Mouse (Mus musculus) hematopoietic stem cell, adult 5-6 weeks (primary cell): ENCODE measurements around the gene Bscl2. TPM values are rescaled to one million over a fixed set of nuclear protein-coding genes. Genes with fewer than 3 reads are reported as not detected.
"Not testable (repeated sequence)": the region's sequence is repeated elsewhere in the genome, so short reads cannot be mapped to it uniquely, and the experiment has no call there.

Experiments used
- ATAC-seq, 2 experiments: fragments of 125-278 bp in 1 of 2; replicated peaks in 1 of 2; 2 replicates each; pipeline ENCODE4 v1.8.0; 2016 to 2017; ENCODE audit warnings: inconsistent platforms in 2 of 2, mild to moderate bottlenecking in 2 of 2, moderate number of reproducible peaks in 2 of 2, low read depth in 1 of 2, moderate TSS enrichment in 1 of 2; ENCODE audit not compliant: low FRiP score in 2 of 2, poor library complexity in 2 of 2, severe bottlenecking in 2 of 2, insufficient read depth in 1 of 2, low TSS enrichment in 1 of 2
- total RNA-seq: library from RNA; stranded (forward); fragments of 172-1452, 232-1000 nt; gene quantifications from 2 replicates; pipeline ENCODE4 v1.2.3, GENCODE M21; 2017

The Bscl2 gene
- total RNA-seq, 1 experiment from 2014 or later: 49.6 TPM

DNA sequence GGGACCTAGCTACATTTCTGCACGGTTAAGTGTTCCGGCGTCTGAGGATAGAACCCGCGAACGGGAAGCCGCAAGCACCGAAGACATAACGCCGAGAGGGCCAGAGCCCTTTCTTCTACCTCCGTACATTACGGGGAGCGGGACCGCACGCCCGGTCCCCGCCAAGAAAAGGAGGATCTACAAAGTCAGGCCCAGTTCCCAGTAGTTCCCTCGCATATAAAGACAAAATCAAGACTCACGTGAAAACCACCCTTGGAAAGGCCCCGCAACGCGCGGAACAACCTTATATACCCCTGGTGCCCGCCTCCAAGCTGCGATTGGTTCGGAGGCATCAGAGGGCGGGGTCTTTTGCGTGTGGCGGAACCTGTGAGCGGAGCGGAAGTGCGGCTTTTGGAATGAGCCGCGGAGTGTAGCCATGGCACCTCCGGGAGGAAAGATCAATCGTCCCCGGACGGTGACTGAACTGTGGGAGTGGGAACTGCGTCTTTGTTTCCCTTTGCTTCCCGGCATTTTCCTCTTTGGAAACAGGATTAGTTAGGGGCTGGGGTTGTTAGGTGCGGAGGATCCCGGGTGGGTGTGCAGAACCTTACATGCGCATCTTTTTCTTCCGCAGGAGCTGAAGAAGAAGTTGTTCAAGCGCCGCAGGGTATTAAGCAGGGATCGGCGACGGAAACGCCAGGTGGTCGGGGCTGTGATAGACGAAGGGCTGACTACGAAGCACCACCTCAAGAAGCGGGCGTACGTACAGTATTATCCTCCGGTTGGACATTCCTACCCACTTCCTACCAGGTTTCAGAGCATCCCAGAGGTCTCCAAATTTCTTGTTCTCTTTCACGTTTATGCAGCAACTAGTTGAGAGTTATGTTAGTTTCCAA, 51.5 kb downstream of the Bscl2 start, which contains the start of the genes 1810009A15Rik and Gm49416:
Gene 1810009A15Rik, plus strand, starts transcription at position 343 of the 875 bp plus-strand sequence.
Gene Gm49416, plus strand, starts transcription at position 416 of the 875 bp plus-strand sequence.
- ATAC-seq: peak; percentile 96 to 97

DNA sequence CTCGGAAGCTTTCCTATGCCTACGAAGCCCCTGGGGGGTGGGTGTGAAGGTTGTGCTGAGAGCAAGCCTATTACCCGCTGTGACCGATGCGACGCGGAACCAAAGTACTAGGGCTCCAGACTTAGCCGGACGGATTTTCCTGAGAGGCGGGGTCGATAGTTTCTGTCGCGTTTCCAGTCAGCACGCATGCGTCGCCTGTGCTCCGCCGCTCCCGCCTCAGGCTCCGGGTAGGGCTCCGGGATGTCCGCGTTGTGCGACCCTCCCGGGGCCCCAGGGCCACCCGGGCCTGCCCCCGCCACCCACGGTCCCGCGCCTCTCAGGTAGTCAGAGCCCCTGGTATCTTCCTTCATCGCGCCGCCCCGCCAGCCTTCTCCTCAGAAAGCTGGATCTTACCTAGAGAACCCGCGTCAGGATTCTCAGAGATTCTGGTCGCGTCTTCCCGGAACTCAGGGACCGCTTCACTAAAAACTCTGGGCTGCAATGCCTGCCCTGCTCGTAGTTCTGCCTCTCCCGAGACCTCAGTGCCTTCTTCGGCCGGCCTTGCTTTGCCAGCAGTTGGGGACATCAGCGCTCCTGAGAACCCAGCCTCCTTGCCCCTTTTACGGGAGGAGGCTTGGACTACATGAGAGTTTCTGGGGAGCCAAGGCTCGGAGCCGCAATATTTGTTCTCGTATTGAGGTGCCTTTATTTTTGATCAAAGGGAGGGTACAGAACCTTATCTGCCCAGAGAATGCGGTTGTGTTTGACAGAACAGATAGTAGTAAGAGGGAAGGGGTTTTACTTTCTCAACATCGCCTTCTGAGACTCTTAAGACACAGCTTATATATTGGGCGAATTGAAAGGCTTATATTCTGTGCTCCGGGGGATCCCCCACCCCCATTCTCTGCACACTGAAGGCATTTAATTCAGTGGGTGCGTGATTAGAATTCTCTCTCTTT, 55.8 kb downstream of the Bscl2 start, which contains the start of gene Ints5:
Gene Ints5, plus strand, starts transcription at position 177 of the 938 bp plus-strand sequence.
- ATAC-seq: peak; percentile 33 to 50

DNA sequence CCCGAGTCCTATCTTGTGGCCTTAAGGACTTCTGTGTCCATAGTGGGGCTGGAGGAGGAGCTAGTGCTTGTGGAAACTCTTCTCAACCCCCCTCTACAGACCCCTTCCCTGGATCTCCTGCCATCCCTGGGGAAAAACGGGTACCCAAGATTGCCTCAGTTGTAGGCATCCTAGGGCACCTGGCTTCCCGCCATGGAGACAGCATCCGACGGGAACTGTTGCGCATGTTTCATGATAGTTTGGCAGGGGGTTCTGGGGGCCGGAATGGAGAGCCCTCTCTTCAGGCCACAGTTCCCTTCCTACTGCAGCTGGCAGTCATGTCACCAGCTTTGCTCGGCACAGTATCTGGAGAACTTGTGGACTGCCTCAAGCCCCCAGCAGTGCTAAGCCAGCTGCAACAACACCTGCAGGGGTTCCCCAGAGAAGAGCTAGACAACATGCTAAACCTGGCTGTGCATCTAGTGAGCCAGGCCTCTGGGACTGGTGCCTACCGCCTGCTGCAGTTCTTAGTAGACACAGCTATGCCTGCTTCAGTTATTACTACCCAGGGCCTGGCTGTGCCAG, 58.2 kb downstream of the Bscl2 start:
- no peak for ATAC-seq

DNA sequence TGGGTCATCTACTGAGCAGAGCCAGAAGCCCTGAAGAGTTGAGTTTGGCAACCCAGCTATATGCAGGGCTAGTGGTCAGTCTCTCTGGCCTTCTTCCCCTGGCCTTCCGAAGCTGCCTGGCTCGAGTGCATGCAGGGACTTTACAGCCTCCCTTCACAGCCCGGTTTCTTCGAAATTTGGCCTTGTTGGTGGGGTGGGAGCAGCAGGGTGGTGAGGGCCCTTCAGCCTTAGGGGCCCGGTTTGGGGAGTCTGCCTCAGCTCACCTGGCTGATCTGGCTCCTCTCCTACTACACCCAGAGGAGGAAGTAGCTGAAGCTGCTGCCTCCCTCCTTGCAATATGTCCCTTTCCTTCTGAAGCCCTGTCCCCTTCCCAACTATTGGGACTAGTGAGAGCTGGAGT, 59.0 kb downstream of the Bscl2 start:
- not testable (repeated sequence) for ATAC-seq

DNA sequence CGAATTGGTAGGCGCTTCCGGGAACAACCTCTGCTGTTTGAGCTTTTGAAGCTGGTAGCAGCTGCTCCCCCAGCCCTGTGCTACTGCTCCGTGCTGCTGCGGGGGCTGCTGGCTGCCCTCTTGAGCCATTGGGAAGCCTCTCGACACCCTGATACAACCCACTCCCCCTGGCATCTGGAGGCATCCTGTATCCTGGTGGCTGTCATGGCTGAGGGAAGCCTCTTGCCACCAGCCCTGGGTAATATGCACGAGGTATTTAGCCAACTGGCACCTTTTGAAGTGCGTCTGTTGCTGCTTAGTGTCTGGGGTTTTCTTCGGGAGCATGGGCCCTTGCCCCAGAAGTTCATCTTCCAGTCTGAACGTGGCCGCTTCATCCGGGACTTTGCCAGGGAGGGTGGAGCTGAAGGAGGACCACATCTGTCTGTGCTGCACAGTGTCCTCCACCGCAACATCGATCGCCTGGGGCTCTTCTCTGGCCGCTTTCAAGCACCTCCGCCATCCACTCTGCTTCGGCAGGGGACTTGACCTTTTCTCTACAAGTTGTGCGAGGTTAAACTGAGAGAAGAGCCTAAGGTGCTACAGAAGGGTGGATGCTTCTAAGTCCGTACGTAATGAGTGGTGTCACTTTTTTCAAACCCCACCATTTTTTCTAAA, 60.1 kb downstream of the Bscl2 start:
- ATAC-seq: 0 out of 4 replicates have a peak, but pooled peaks of 1 of the 2 experiments have one; percentile 1

DNA sequence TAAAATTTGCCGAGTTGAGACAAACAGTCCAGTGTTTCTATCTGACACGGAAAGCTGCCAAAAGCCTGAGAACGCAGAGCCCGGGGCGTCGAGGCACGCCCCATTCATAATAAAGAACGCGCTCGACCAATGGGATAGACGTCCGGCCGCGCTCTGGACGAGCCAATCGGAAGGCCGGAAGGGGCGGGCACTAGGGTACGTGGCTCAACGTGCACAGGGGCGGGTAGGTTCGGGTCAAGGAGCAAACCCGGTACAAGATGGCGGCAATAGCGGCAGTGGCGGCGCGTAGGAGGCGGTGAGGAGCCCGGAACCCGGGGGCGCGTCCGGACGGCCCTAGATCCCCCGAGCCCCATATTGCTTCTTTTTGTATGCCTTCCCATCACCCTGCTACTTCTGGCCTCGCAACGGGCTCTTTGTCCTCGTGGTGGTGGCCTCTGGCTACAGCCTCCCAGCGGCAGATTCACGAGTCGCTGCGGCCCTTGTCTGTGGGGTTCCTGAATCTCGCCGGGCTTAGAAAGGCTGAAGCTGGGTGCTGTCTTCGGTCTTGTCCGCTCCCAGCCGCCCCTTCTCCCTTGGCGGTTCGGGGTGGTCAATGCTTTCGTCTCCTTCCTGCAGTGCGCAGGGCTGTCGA, 60.7 kb downstream of the Bscl2 start, which contains the start of gene Ganab:
Gene Ganab, plus strand, starts transcription at position 207 of the 631 bp plus-strand sequence.
- peak; percentile 99 for ATAC-seq

Other genes starting within 250 kb of the Bscl2 start
- 0.31 TPM in 1 of 2 replicates, not detected in the other for gene Slc22a8, start 246.2 kb upstream of the Bscl2 start, total RNA-seq
- not detected in 2 replicates for gene Slc22a6, start 219.4 kb upstream of the Bscl2 start, total RNA-seq
- not detected in 2 replicates for gene Chrm1, start 173.7 kb upstream of the Bscl2 start, total RNA-seq
- 88.1 and 113 TPM in 2 replicates for gene Slc3a2, start 114.1 kb upstream of the Bscl2 start, total RNA-seq
- 58.5 and 90.9 TPM in 2 replicates for gene Wdr74, start 101.6 kb upstream of the Bscl2 start, total RNA-seq
- not detected in 2 replicates for gene 1700092M07Rik, start 96.7 kb upstream of the Bscl2 start, total RNA-seq
- 90.9 and 120 TPM in 2 replicates for gene Stx5a, start 96.1 kb upstream of the Bscl2 start, total RNA-seq
- 87.8 and 104 TPM in 2 replicates for gene Nxf1, start 80.4 kb upstream of the Bscl2 start, total RNA-seq
- gene Tmem223, start 66.5 kb upstream of the Bscl2 start, total RNA-seq: 22.0 and 51.0 TPM in 2 replicates
- gene Tmem179b, start 63.0 kb upstream of the Bscl2 start, total RNA-seq: 35.0 and 65.5 TPM in 2 replicates
- gene Taf6l, start 51.0 kb upstream of the Bscl2 start, total RNA-seq: 12.3 and 15.6 TPM in 2 replicates
- 58.9 and 69.7 TPM in 2 replicates for gene Polr2g, start 38.9 kb upstream of the Bscl2 start, total RNA-seq
- 1.1 and 3.7 TPM in 2 replicates for gene Zbtb3, start 34.9 kb upstream of the Bscl2 start, total RNA-seq
- 61.0 and 83.7 TPM in 2 replicates for gene Ttc9c, start 18.1 kb upstream of the Bscl2 start, total RNA-seq
- gene Hnrnpul2, start 17.5 kb upstream of the Bscl2 start, total RNA-seq: 67.9 and 104 TPM in 2 replicates
- not detected in 2 replicates for gene AC129217.1, start 7.7 kb upstream of the Bscl2 start, total RNA-seq
- 0.38 TPM in 1 of 2 replicates, not detected in the other for gene Gng3, start 1.7 kb downstream of the Bscl2 start, total RNA-seq
- gene Lrrn4cl, start 13.3 kb downstream of the Bscl2 start, total RNA-seq: not detected in 2 replicates
- gene Ubxn1, start 34.0 kb downstream of the Bscl2 start, total RNA-seq: 174 and 180 TPM in 2 replicates
- gene Uqcc3, start 43.5 kb downstream of the Bscl2 start, total RNA-seq: 117 and 118 TPM in 2 replicates
- gene Lbhd1, start 46.3 kb downstream of the Bscl2 start, total RNA-seq: 5.8 and 26.3 TPM in 2 replicates
- gene Gm49403, start 46.5 kb downstream of the Bscl2 start, total RNA-seq: not detected in 2 replicates
- gene 1810009A15Rik, start 51.4 kb downstream of the Bscl2 start, total RNA-seq: 43.8 and 69.3 TPM in 2 replicates
- gene Gm49416, start 51.5 kb downstream of the Bscl2 start, total RNA-seq: not detected in 2 replicates
- 10.9 and 13.2 TPM in 2 replicates for gene Ints5, start 55.5 kb downstream of the Bscl2 start, total RNA-seq
- gene Ganab, start 60.6 kb downstream of the Bscl2 start, total RNA-seq: 70.1 and 70.6 TPM in 2 replicates
- 17.2 and 26.8 TPM in 2 replicates for gene B3gat3, start 82.9 kb downstream of the Bscl2 start, total RNA-seq
- 2.1 and 3.1 TPM in 2 replicates for gene Rom1, start 91.9 kb downstream of the Bscl2 start, total RNA-seq
- 25.4 and 27.2 TPM in 2 replicates for gene Eml3, start 92.1 kb downstream of the Bscl2 start, total RNA-seq
- 148 and 167 TPM in 2 replicates for gene Mta2, start 104.4 kb downstream of the Bscl2 start, total RNA-seq
- 23.2 and 25.3 TPM in 2 replicates for gene Tut1, start 116.4 kb downstream of the Bscl2 start, total RNA-seq
- 700 and 731 TPM in 2 replicates for gene Eef1g, start 129.6 kb downstream of the Bscl2 start, total RNA-seq
- 28.0 and 41.8 TPM in 2 replicates for gene Ahnak, start 151.8 kb downstream of the Bscl2 start, total RNA-seq